Mouse (Mus musculus) ovary, postnatal 14 days (tissue): ENCODE data around the gene Zbtb12.
"Not testable (repeated sequence)": the region's sequence is repeated elsewhere in the genome, so short reads cannot be mapped to it uniquely, and the experiment has no call there.

ENCODE experiments used
- DNase-seq: peaks from one replicate; pipeline ENCODE4 v3.0.0; 2022; ENCODE audit warnings: low spot score

Zbtb12 gene

DNA sequence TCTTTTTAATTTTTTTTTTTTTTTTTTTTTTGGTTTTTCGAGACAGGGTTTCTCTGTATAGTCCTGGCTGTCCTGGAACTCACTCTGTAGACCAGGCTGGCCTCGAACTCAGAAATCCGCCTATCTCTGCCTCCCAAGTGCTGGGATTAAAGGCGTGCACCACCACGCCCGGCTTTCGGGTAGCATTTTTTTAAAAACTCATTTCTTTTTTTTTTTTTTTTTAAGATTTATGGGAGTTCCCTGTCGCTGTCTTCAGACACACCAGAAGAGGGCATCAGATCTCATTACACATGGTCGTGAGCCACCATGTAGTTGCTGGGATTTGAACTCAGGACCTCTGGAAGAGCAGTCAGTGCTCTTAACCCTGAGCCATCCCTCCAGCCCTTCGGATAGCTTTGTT is 22.7 kb downstream of the Zbtb12 start:
- not testable (repeated sequence) for DNase-seq

DNA sequence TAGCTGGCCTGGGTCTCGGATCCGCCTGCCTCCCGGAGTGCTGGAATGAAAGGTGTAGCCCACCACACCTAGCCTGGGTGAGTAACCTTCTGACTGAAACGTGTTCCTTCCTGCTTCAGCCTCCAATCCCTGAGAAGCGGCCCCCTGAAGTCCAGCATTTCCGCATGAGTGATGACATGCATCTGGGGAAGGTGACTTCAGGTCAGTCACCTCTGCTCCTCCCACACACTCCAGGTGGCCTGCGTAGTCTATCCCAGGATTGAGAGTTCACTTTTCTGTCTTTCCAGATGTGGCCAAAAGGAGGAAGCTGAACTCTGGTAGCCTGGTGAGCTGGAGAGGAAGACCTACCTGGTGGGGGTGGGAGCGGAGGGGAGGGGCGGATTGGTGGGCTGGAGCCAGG is 23.6 kb downstream of the Zbtb12 start:
- DNase-seq: no peak

DNA sequence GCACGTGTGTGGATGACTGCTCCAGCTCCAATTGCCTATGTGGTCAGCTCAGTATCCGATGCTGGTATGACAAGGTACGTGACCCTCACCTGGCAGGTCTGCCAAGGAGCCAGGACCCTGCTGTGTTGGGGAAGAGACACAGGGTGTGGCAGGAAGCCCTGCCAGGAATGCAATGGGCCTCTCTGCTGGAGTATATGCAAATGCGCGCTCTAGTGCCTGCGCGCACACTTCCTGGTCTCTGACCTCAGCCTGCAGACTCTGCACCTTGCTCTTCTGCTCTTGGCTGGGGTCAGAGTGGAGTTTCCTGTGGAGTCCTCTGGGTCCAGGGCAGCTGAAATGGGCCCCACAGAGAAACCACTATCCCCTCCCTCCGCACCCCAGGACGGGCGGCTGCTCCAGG is 31.7 kb downstream of the Zbtb12 start:
- DNase-seq: no peak

DNA sequence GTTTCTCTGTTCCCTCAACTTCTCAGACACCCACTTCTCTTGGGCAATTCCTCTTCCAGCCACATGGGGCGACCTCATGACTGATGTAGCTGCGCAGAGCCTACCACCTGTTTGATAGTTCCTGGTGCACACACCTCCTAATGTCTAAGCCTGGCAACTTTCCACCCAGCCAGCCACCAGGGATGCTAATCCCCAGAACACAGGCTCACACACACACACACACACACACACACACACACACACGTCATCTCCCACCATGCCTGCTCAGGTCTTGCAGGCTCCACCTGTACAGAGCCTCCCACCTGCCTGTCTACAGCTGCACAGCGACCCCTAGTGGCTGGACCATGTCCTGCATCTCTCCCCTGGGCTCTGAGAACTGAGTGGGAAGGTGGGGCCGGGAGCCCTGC is 32.7 kb downstream of the Zbtb12 start:
- DNase-seq: peak; percentile 82

DNA sequence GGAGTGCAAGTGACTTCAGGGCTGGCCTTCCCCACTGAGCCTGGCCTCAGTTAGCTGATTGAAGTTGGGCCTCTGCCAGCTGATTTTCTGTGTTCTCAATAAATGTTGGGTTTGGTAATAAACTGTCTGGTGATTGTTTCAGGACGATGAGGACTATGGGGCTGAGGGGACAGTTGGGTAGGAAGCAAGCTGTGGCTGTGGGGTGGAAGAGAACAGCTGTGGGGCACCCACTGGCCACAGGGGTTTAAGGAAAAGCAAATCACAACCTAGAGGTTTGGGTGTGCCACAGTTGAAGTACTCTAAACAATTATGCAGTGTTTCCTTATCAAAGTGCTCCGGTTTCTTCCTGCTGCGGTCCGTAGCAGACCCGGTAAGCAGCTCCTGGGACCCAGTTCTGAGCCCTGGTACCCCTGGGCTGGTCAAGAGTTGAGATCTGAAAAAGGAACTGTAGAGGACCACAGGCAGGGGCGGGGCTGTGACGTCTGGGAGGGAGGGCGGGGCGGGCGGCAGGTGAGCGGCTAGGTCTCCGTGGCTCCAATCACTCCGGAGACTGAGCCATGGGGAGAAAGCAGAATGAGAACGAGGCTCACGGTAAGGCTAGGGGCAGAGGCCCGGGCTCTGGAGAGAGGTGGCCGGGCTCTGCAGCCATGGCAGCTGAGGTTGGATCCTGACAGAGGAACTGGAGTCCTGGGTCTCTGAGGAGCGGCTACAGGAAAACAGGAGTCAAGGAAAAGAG is 34.8 kb downstream of the Zbtb12 start, which contains the start of gene Slc44a4:
Gene Slc44a4, plus strand, starts transcription at position 537 of the 736 bp plus-strand sequence.
- no peak for DNase-seq

DNA sequence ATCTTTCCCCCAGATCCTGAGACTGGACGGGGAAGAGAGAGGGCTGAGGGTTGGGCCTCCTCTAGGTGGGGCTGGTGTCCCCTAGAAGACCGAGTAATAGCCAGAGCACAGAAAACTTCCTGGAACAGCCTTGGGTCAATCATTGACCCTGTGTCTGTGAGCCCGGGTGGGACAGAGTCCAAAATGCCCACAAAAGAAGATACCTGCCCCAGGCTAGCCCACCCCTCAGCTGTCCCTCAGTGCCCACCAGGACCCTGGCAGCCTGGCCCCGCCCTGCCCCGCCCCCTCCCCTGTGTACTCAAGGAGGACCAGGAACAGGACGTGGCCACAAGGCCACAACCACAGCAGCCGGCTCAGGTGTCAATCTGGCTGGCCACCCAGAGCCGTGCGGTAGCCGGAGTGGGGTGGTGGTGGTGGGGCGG is 36.1 kb downstream of the Zbtb12 start:
- no peak for DNase-seq

DNA sequence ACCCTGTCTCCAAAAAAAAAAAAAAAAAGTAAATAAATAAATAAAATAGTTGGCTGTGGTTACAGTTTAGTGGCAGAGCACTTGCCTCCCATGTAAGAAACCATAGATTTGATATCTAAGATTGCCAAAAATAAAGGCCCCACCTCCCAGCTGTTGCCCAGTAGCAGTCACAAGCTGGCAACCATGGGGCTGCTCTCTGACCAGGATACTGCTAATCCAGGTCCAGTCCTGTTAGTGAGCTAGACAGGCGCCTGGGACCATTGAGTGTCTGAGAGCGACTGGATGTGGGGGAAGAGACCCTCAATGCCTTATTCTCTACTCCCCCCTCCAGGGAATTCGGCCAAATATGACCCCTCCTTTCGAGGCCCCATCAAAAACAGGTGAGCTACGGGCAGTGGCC is 37.0 kb downstream of the Zbtb12 start:
- DNase-seq: no peak

DNA sequence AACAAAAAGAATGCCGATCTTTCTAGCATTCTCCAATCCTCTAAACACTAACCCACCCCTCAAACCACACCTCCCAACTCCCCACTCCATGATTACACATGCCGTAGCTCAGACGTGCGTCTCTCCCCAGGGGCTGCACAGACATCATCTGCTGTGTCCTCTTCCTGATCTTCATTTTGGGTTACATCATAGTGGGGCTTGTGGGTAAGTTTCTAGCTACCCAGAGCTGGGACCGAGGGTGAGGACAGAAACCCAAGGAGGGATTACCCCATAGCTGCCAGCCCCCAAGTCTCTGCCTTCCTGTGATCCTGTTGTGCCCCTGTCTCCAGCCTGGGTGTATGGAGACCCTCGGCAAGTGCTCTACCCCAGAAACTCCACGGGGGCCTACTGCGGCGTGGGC is 37.9 kb downstream of the Zbtb12 start:
- no peak for DNase-seq

DNA sequence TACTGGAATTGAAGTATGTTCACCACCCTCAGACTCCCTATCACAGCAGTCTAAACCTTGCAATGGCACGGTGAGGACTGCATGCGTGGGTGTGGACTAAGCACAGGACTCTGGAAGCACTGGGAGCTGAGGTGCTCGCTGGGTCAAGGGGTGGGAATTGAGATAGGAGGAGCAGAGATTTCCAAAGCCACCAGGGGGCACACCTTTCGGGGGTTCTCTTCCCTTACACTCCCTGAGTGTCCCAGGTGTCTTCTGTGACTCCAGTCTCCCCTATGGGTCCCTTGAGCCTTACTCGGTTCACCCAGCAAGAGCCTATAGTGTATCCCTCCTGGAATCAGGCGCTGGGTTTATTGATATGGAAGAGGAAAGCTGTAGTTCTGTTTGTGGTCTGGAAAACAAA is 43.7 kb downstream of the Zbtb12 start:
- DNase-seq: no peak

DNA sequence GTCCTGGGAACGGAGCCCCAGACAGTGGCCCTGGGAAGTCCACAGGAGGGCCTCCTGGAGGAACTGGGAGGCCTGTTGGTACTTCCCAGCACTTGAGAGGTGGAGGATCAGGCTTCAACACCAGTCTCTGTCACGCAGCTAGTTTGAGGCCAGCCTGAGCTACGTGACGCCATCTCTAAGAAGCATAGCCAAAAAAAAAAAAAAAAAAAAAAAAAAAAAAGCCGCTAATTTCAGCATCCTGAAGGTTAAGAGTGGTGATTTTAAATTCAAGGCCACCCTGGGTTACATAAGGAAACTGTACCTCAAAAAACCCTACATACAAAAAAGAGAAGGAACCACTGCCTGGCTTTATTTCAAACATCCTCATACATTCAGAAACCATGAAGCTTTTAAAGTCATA is 45.0 kb downstream of the Zbtb12 start:
- no peak for DNase-seq

DNA sequence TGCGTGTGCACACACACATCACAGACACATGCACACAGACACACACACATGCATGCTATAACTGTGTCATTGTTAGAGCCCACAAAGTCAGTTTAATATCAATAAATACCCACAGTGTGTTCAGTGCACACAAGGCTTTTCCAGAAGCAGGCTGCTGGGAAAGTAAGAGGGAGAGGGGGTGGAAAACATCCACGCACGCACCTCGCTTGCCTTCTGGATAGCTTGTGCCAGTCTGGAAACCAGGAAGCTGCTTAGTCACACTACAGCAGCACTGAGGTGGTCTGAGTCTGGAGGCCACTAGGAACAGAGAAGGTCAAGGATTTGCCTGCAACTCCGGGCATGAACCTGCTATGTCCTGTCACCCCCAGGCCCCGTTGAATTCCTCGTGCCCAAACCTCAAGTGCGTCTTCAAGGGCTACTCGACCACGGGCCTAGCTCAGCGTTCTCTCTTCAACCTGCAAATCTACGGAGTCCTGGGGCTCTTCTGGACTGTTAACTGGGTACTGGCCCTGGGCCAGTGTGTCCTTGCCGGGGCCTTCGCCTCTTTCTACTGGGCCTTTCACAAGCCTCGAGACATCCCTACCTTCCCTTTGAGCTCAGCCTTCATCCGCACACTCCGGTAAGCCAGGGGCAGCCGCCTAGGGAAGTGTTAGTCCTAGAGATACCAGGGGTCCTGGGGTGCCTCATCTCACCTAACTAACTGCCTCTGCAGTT is 48.2 kb downstream of the Zbtb12 start:
- no peak for DNase-seq

DNA sequence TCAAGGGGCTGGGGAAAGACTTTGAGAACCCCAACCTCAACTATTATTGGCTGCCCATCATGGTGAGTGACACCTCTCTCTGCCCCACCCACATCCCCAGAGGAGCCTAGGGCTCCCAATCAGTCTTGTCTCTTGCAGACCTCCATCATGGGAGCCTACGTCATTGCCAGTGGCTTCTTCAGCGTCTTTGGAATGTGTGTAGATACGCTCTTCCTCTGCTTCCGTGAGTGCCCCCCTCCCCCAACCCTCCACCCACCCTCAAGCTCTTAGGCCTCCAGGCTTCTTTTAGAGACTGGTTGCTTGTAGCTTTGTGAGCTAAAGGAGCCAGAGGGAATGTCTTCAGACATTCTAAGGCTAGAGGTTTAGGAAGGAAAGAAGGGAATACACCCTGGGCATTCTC is 49.6 kb downstream of the Zbtb12 start:
- DNase-seq: no peak

DNA sequence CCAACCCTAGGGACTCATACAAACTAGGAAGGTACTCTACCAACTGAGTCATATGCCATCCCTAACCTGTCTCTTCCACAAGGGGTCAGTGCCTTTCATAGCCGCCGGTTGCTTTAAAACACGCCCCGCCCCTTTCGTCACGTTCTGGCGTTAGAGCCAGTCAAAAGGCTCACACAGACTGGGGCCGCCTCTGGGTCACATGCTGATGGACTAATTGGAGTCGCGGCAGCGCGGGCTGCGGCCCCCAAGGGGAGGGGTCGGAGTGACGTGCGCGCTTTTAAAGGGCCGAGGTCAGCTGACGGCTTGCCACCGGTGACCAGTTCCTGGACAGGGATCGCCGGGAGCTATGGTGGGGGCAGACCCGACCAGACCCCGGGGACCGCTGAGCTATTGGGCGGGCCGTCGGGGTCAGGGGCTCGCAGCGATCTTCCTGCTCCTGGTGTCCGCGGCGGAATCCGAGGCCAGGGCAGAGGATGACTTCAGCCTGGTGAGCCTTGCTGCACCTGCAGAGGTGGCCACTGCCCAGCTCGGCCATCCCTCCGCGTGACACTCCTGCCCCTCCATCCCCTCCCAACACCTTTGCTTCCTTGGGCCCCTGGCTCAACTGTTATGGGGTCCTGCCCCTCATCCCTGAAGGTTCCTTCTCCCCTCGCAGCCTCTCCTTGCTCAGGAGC is 51.9 kb downstream of the Zbtb12 start, which contains the start of gene Neu1:
Gene Neu1, plus strand, starts transcription at position 193 of the 674 bp plus-strand sequence.
- peak; percentile 96 for DNase-seq

DNA sequence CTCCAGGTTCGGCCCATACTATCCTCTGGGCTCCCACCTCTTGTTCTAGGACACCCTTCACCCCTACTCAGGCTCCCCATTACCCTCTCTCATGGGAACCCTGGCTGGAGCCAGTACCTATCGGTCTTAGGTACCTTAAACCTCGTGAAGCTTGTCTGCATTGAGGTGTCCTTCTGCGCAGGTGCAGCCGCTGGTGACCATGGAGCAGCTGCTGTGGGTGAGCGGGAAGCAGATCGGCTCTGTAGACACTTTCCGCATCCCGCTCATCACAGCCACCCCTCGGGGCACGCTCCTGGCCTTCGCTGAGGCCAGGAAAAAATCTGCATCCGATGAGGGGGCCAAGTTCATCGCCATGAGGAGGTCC is 52.4 kb downstream of the Zbtb12 start:
- DNase-seq: no peak

DNA sequence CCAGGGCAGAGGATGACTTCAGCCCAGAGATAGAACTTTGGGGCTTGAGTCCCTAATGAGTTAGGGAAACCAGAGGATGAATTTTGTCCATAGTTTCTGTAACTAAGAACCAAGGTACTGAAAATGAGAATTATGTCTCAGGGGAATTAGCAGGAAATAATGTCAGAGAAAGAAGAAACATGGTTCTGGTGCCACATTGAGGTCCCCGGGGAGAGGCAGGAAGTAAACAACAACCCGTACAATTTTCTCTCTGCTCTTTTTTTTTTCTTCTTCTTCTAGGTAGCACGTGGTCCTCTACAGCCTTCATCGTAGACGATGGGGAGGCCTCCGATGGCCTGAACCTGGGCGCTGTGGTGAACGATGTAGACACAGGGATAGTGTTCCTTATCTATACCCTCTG is 53.0 kb downstream of the Zbtb12 start:
- DNase-seq: no peak

DNA sequence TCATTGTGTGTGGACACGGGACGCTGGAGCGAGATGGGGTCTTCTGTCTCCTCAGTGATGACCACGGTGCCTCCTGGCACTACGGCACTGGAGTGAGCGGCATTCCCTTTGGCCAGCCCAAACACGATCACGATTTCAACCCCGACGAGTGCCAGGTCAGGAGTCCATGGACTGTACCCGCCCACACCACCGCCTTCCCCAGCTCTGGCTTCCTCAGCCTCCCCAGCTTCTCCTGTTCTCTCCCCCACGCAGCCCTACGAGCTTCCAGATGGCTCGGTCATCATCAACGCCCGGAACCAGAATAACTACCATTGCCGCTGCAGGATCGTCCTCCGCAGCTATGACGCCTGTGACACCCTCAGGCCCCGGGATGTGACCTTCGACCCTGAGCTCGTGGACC is 54.7 kb downstream of the Zbtb12 start:
- no peak for DNase-seq

DNA sequence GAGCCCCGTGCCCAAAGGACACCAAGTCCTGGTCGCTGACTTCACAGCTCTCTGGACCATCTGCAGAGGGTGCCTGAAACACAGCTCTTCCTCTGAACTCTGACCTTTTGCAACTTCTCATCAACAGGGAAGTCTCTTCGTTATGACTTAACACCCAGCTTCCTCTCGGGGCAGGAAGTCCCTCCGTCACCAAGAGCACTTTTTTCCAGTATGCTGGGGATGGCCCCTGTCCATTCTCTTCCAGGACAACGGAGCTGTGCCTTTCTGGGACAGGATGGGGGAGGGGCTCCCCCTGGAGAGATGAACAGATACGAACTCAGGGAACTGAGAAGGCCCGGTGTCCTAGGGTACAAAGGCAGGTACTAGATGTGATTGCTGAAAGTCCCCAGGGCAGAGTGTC is 55.5 kb downstream of the Zbtb12 start:
- DNase-seq: no peak

DNA sequence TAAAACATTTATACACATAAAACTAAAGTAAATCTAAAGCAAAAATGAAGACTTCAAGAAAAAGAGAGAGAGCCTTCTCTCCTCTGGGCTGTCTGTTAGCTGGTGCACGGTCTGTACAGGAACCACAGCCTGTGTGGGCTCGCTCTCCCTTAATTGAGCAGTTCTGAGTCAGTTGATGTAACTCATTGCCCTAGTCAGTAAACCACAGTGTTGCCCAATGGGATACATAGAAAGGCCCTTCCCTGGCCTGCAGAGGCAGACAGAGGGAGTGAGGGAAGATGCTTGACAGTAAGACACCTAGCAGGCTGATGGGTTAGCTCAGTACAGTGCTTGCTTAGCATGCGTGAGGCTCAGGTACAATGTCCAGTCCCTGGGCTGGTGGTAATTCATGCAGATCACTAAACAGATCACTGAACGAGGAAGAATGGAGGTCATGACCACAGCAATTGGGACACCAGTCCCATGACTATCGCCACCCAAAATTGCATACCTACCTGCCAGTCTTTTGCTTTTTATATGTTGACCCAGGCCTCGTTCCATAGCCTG is 58.8 kb downstream of the Zbtb12 start:
- no peak for DNase-seq

DNA sequence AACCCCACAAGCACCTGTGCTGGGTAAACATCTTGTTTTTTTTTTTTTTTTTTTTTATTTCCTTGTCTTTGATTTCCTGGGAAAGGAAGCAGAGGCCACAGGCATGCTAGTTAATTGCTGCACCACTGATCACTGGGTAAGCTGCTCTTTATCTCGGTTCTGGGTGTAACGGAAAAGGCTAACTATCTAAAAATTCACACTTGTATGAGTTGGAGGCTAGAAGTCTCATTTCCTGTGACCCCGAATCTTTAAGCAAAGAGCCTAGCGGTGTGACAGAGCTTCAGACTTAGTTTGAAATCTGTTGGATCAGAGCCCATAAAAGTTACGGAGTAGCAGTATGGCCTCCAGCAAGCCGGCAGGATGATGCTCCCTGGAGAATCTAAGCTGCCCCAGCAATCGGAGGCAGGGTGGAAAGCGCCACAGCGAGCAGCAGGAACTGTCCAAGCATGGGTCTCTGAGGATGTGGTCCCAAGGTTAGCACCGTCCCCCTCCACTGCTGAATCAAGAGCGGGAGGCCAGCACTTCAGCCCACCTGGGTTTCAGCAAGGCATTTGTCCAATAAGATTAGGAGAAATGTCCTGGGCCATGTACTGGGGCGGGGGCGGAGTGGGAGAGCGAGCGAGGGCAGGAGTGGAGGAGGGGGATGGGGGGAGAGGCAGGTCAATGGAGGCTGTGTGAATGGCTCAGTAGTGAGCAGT is 62.2 kb downstream of the Zbtb12 start:
- DNase-seq: no peak

DNA sequence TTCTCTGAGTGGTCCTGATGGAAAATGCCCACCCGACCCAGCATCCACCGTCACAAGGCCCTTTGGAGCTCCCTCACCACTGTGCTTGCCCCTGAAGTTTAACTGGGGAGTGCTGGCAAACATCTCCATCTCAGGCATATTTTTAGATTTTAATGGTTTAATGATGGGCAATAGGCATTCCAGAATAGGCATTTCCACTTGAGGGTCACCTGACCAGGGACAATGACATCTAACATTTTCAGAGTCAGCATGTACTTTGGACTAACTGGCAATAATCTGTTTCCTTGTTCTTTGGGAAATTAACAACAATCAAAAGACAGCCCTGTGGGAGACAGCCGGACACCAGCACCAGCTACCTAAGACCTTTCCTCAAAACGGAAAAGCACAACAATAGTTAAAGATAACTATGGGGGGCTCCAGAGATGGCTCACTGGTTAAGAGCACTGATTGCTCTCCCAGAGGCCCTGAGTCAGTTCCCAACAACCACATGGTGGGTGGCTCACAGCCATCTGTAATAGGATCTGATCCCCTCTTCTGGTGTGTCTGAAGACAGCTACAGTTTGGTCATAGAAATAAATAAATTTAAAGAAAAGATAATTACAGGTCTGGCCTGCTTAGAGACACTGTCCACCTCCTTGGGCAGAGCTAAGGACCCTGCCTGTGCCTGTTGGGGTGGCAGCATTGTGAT is 64.0 kb downstream of the Zbtb12 start:
- no peak for DNase-seq

DNA sequence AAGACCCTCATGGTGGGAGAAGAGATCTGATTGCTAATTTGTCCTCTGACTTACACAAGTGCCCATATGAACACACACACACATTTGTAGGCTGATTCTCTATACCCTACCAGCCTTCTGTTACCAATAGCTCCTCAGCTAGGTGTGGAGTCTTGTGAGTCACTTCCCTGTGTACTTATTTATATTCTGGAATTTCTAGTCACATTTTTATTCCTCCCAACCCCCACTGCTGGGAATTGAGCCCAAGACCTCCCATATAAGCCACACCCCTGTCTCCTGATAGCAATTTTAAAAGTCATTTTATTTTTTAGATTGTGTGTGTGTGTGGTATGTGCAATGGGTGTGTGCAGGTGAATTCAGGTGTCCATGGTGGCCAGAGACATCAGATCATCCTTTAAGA is 65.1 kb downstream of the Zbtb12 start:
- no peak for DNase-seq
